Mouse (Mus musculus) hindbrain, embryonic 13.5 days (tissue): ENCODE results near the gene Rmi2. TPM values are rescaled to one million over a fixed set of nuclear protein-coding genes. Genes with fewer than 3 reads are reported as not detected.
"Not testable (repeated sequence)": the region's sequence is repeated elsewhere in the genome, so short reads cannot be mapped to it uniquely, and the experiment has no call there.

Experiments
- ATAC-seq: fragments of 200-750 bp; cut with Nextera tagmentation; 2 replicates; pipeline ENCODE4 v1.8.0; 2017; ENCODE audit warnings: moderate TSS enrichment; ENCODE audit not compliant: low FRiP score
- H3K27ac ChIP-seq: fragments of 300-500 bp; sonication (generic); 2 replicates; pipeline ENCODE4 v1.5.1; 2015; ENCODE audit warnings: inconsistent platforms, mild to moderate bottlenecking, moderate library complexity
- H3K27me3 ChIP-seq: fragments of 300-500 bp; sonication (generic); 2 replicates; pipeline ENCODE4 v1.6.1; 2015; ENCODE audit warnings: mild to moderate bottlenecking, inconsistent platforms
- H3K36me3 ChIP-seq: fragments of 300-500 bp; sonication (generic); 2 replicates; pipeline ENCODE4 v1.6.1; 2015; ENCODE audit warnings: mild to moderate bottlenecking, inconsistent platforms
- H3K4me1 ChIP-seq: fragments of 300-500 bp; sonication (generic); replicated peaks from 2 replicates; pipeline ENCODE4 v1.6.1; 2015; ENCODE audit warnings: inconsistent platforms
- H3K4me2 ChIP-seq: fragments of 300-500 bp; sonication (generic); 2 replicates; pipeline ENCODE4 v1.6.1; 2015; ENCODE audit warnings: inconsistent platforms, mild to moderate bottlenecking, moderate library complexity
- H3K4me3 ChIP-seq: fragments of 300-500 bp; sonication (generic); 2 replicates; pipeline ENCODE4 v1.5.1; 2015; ENCODE audit warnings: mild to moderate bottlenecking, inconsistent platforms
- H3K9ac ChIP-seq: fragments of 300-500 bp; sonication (generic); 2 replicates; pipeline ENCODE4 v1.6.1; 2015; ENCODE audit warnings: mild to moderate bottlenecking, inconsistent platforms
- H3K9me3 ChIP-seq: fragments of 300-500 bp; sonication (generic); 2 replicates; pipeline ENCODE4 v1.6.1; 2016; ENCODE audit warnings: inconsistent platforms
- WGBS: fragments of 180-500 bp; shearing (Covaris S2); methylation state at CpG from one replicate; pipeline ENCODE4 v1.1.7; 2015; 5-methylcytosine and 5-hydroxymethylcytosine counted together
- polyA plus RNA-seq: library from polyadenylated mRNA; unstranded; fragments of >200 nt; fragmentation: Nextera tagmentation; extraction: Ambion mirVana; gene quantifications from 2 replicates; pipeline ENCODE4 v1.2.1, GENCODE M21; 2015

Rmi2 gene
- polyA plus RNA-seq, result 0.39 and 0.54 TPM in 2 replicates

GRCm38 (mm10) chr16:10834911-10835587 is at the start of gene Rmi2:
Gene Rmi2, plus strand, starts transcription at chr16:10835059.
- peak; percentile 90 for ATAC-seq
- under 1% methylated on average over 64 of the region's 69 CpGs for WGBS
- Histone ChIP-seq H3K4me3 (peak within 1 kb of the TSS; percentile 83), H3K4me1 (peaks cover 20% of the 10 kb centered on the region), H3K27ac (no peak within 1 kb of the TSS), H3K4me2 (peak within 1 kb of the TSS; percentile 93), H3K9me3 (no peaks in the 10 kb centered on the region), H3K9ac (peak within 1 kb of the TSS; percentile 75), H3K36me3 (no peaks in the 10 kb centered on the region), H3K27me3 (peaks cover 16% of the 10 kb centered on the region)

GRCm38 (mm10) chr16:10785371-10786231 is 49.3 kb upstream of the Rmi2 start, which contains the start of gene Socs1:
Gene Socs1, minus strand, starts transcription at chr16:10785536.
- H3K36me3 ChIP-seq, result no peaks in the 10 kb centered on the region
- no peaks in the 10 kb centered on the region for H3K9me3 ChIP-seq
- H3K4me3 ChIP-seq, result peak within 1 kb of the TSS; percentile 62
- under 1% methylated on average over 59 of the region's 59 CpGs for WGBS
- peak within 1 kb of the TSS; percentile 95 for H3K4me2 ChIP-seq
- peaks cover 37% of the 10 kb centered on the region for H3K4me1 ChIP-seq
- peak within 1 kb of the TSS; percentile 90 for H3K27ac ChIP-seq
- H3K27me3 ChIP-seq, result peaks cover 26% of the 10 kb centered on the region
- peak; percentile 88 for ATAC-seq
- peak within 1 kb of the TSS; percentile 80 for H3K9ac ChIP-seq

- peak overlapping the region; percentile 90 for H3K27ac ChIP-seq
- H3K9ac ChIP-seq, result peak overlapping the region; percentile 80
- ATAC-seq, result peak; percentile 15
- H3K36me3 ChIP-seq, result no peaks in the 10 kb centered on the region
- 1% methylated on average over 9 of the region's 9 CpGs for WGBS
- peaks cover 37% of the 10 kb centered on the region for H3K4me1 ChIP-seq
- H3K27me3 ChIP-seq, result peaks cover 26% of the 10 kb centered on the region
- no peaks in the 10 kb centered on the region for H3K9me3 ChIP-seq
- H3K4me2 ChIP-seq, result peak overlapping the region; percentile 95
- peak overlapping the region; percentile 62 for H3K4me3 ChIP-seq
Measured at GRCm38 (mm10) chr16:10786288-10786687, 48.6 kb upstream of the Rmi2 start.

- H3K9ac ChIP-seq, result no peak overlapping the region
Measured at GRCm38 (mm10) chr16:10786782-10787547, 47.9 kb upstream of the Rmi2 start.

GRCm38 (mm10) chr16:10787548-10788058 is 47.3 kb upstream of the Rmi2 start:
- no peak overlapping the region for H3K4me2 ChIP-seq
- WGBS, result 80% methylated on average over 7 of the region's 7 CpGs
- ATAC-seq, result no peak
- H3K36me3 ChIP-seq, result no peaks in the 10 kb centered on the region
- no peak overlapping the region for H3K4me3 ChIP-seq
- peaks cover 22% of the 10 kb centered on the region for H3K27me3 ChIP-seq
- H3K9ac ChIP-seq, result no peak overlapping the region
- no peaks in the 10 kb centered on the region for H3K9me3 ChIP-seq
- H3K4me1 ChIP-seq, result peaks cover 28% of the 10 kb centered on the region
- no peak overlapping the region for H3K27ac ChIP-seq

More at GRCm38 (mm10) chr16:10786782-10787547, 47.9 kb upstream of the Rmi2 start:
- Histone ChIP-seq H3K9me3 (no peaks in the 10 kb centered on the region), H3K4me3 (no peak overlapping the region), H3K27me3 (peaks cover 24% of the 10 kb centered on the region), H3K4me2 (no peak overlapping the region), H3K4me1 (peaks cover 33% of the 10 kb centered on the region), H3K27ac (no peak overlapping the region), H3K36me3 (no peaks in the 10 kb centered on the region)
- WGBS, result 60% methylated on average over 4 of the region's 4 CpGs
- no peak for ATAC-seq

GRCm38 (mm10) chr16:10788271-10788670 is 46.6 kb upstream of the Rmi2 start, which contains the start of gene Tnp2:
Gene Tnp2, minus strand, starts transcription at chr16:10788660.
- WGBS, result 53% methylated on average over 16 of the region's 16 CpGs
- Histone ChIP-seq H3K27ac (no peak within 1 kb of the TSS), H3K27me3 (peaks cover 15% of the 10 kb centered on the region)

GRCm38 (mm10) chr16:10788866-10789265 is 46.0 kb upstream of the Rmi2 start:
- WGBS, result 64% methylated on average over 4 of the region's 4 CpGs
- Histone ChIP-seq H3K27ac (no peak overlapping the region), H3K9me3 (no peaks in the 10 kb centered on the region), H3K36me3 (no peaks in the 10 kb centered on the region), H3K9ac (no peak overlapping the region), H3K27me3 (peaks cover 9% of the 10 kb centered on the region), H3K4me1 (peaks cover 22% of the 10 kb centered on the region), H3K4me2 (no peak overlapping the region), H3K4me3 (no peak overlapping the region)
- no peak for ATAC-seq

More at GRCm38 (mm10) chr16:10788271-10788670, 46.6 kb upstream of the Rmi2 start, which contains the start of gene Tnp2:
- ATAC-seq, result no peak
- Histone ChIP-seq H3K9ac (no peak within 1 kb of the TSS), H3K4me1 (peaks cover 23% of the 10 kb centered on the region), H3K4me2 (no peak within 1 kb of the TSS), H3K4me3 (no peak within 1 kb of the TSS), H3K36me3 (no peaks in the 10 kb centered on the region), H3K9me3 (no peaks in the 10 kb centered on the region)

GRCm38 (mm10) chr16:10790702-10791101 is 44.2 kb upstream of the Rmi2 start, which contains the start of gene Prm3:
Gene Prm3, minus strand, starts transcription at chr16:10790914.
- H3K4me3 ChIP-seq, result no peak within 1 kb of the TSS
- H3K36me3 ChIP-seq, result no peaks in the 10 kb centered on the region
- H3K4me1 ChIP-seq, result peaks cover 9% of the 10 kb centered on the region
- peaks cover 1% of the 10 kb centered on the region for H3K27me3 ChIP-seq
- no peak for ATAC-seq
- no peak within 1 kb of the TSS for H3K9ac ChIP-seq
- WGBS, result 84% methylated on average over 9 of the region's 9 CpGs
- H3K9me3 ChIP-seq, result no peaks in the 10 kb centered on the region
- no peak within 1 kb of the TSS for H3K4me2 ChIP-seq
- H3K27ac ChIP-seq, result no peak within 1 kb of the TSS

- Histone ChIP-seq H3K27ac (no peak within 1 kb of the TSS), H3K36me3 (no peaks in the 10 kb centered on the region), H3K9ac (no peak within 1 kb of the TSS), H3K4me2 (no peak within 1 kb of the TSS), H3K4me3 (no peak within 1 kb of the TSS), H3K9me3 (no peaks in the 10 kb centered on the region), H3K4me1 (no peaks in the 10 kb centered on the region), H3K27me3 (peaks cover 17% of the 10 kb centered on the region)
- ATAC-seq, result no peak
- 82% methylated on average over 6 of the region's 6 CpGs for WGBS
Measured at GRCm38 (mm10) chr16:10796034-10796433, 38.8 kb upstream of the Rmi2 start, which contains the start of gene Prm2. Gene Prm2, minus strand, starts transcription at chr16:10796134.

GRCm38 (mm10) chr16:10802420-10802819 is 32.4 kb upstream of the Rmi2 start:
- H3K27ac ChIP-seq, H3K9me3 ChIP-seq, ATAC-seq, H3K36me3 ChIP-seq, H3K9ac ChIP-seq, H3K4me3 ChIP-seq, H3K4me1 ChIP-seq, H3K27me3 ChIP-seq, H3K4me2 ChIP-seq: not testable (repeated sequence)
- 90% methylated on average over 3 of the region's 3 CpGs for WGBS

GRCm38 (mm10) chr16:10805789-10806527 is 28.9 kb upstream of the Rmi2 start, which contains the start of gene Prm1:
Gene Prm1, minus strand, starts transcription at chr16:10805839.
- no peak within 1 kb of the TSS for H3K27ac ChIP-seq
- no peak within 1 kb of the TSS for H3K9ac ChIP-seq
- no peak within 1 kb of the TSS for H3K4me2 ChIP-seq
- no peaks in the 10 kb centered on the region; the same call in 1 of the 2 replicates for H3K4me1 ChIP-seq
- no peaks in the 10 kb centered on the region for H3K9me3 ChIP-seq
- H3K36me3 ChIP-seq, result no peaks in the 10 kb centered on the region
- H3K27me3 ChIP-seq, result 0 out of 2 replicates have a peak, but pooled peaks cover 3% of the 10 kb centered on the region
- ATAC-seq, result no peak
- WGBS, result 82% methylated on average over 10 of the region's 10 CpGs
- H3K4me3 ChIP-seq, result no peak within 1 kb of the TSS
